Comparison of ENCODE assay signal across 14 mouse cellular contexts in the genomic region with DNA sequence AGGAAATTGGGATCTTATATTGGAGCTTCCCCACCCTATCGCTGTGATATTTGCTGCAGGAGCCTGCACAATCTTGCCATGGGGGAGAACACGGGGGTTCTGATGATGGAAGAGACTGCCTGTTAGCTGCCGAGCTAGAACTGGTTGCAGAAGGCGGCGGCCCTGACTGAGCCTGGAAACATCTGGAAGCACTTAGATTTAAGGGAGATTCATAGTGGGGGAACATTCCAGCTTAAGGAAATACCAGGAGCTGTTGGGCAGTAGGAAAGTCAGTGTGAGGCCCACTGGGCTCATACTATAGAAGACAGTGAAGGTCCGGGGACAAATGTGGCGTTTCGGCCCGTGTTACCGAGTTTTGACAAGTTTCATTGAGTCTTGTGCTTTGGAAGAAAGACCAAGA.
DNase-seq lines count a peak whose midpoint lies in the region; ATAC-seq and TF ChIP-seq lines count a peak whose summit lies in the region.
"Had no signal": no experiment of that assay in that cellular context is flagged by ENCODE, and none has a peak within 500 bp of the region (broad histone marks: within the 10 kb centered on the region; RNA-seq: fewer than 3 reads in every experiment).

No protein-coding gene starts in this region.

- peaks cover 6% of the 10 kb centered on the region for H3K27me3 ChIP-seq in midbrain, embryonic 10.5 days (ENCODE audit: low read depth, poor library complexity, severe bottlenecking)
- no peaks in the 10 kb centered on the region for H3K27me3 ChIP-seq in midbrain, postnatal 0 days (ENCODE audit: insufficient read depth, low read length)
- H3K27me3 ChIP-seq: lung, embryonic 15.5 days had no signal

- no peak for TF ChIP-seq CTCF in midbrain, postnatal 0 days (IDR thresholded peaks at IDR 0.05)

- H3K36me3 ChIP-seq in midbrain, embryonic 10.5 days, result no peaks in the 10 kb centered on the region
- no peaks in the 10 kb centered on the region for H3K36me3 ChIP-seq in midbrain, postnatal 0 days (ENCODE audit: insufficient read depth, low read length)
- H3K36me3 ChIP-seq: lung, embryonic 15.5 days had no signal

- peak; percentile 53 for DNase-seq in embryo, embryonic 10 days (ENCODE audit: low spot score)
- no peak for DNase-seq in embryo, embryonic 9.5 days (ENCODE audit: extremely low spot score)
- no peak for DNase-seq in midbrain, embryonic 10.5 days (ENCODE audit: low spot score)
- no peak for DNase-seq in midbrain, postnatal 0 days (ENCODE audit: low spot score)
- peak; percentile 18 for DNase-seq in gastrocnemius, postnatal 10 days
- peak; percentile 15 for DNase-seq in yolk sac, embryonic 10.5 days (ENCODE audit: low spot score)
- no peak for DNase-seq in left cerebral cortex, postnatal 10 days (ENCODE audit: extremely low spot score in 1 of 2, low spot score in 2 of 2)
- no peak for DNase-seq in left cerebral cortex, adult 8-10 months (ENCODE audit: low spot score in 2 of 2)
- DNase-seq: adrenal gland, postnatal 25 days; forebrain, postnatal 0 days; thymus, postnatal 4 days had no signal

- no peak overlapping the region for H3K9ac ChIP-seq in midbrain, postnatal 0 days (replicated peaks; ENCODE audit: low read length, poor library complexity, severe bottlenecking)
- H3K9ac ChIP-seq: forebrain, postnatal 0 days; lung, embryonic 15.5 days had no signal

- peak overlapping the region; percentile 4; the same call in 1 of the 2 replicates for H3K27ac ChIP-seq in midbrain, embryonic 10.5 days (replicated peaks)
- H3K27ac ChIP-seq in midbrain, postnatal 0 days (ENCODE audit: low read depth, low read length), result no peak overlapping the region
- H3K27ac ChIP-seq: heart, adult 2 months; lung, embryonic 15.5 days had no signal

- 81% methylated on average over 10 of the region's 10 CpGs for WGBS in midbrain, embryonic 10.5 days
- 90% methylated on average over 10 of the region's 10 CpGs for WGBS in midbrain, postnatal 0 days

- H3K9me3 ChIP-seq in midbrain, embryonic 10.5 days (replicated peaks), result no peaks in the 10 kb centered on the region
- no peaks in the 10 kb centered on the region for H3K9me3 ChIP-seq in midbrain, postnatal 0 days (ENCODE audit: low read length)
- H3K9me3 ChIP-seq: lung, embryonic 15.5 days had no signal

- peaks cover 34% of the 10 kb centered on the region for H3K4me1 ChIP-seq in midbrain, embryonic 10.5 days
- peaks cover 7% of the 10 kb centered on the region; the same call in 1 of the 2 replicates for H3K4me1 ChIP-seq in midbrain, postnatal 0 days (ENCODE audit: insufficient read depth, low read length)

- H3K4me3 ChIP-seq in midbrain, embryonic 10.5 days, result no peak overlapping the region
- no peak overlapping the region for H3K4me3 ChIP-seq in midbrain, postnatal 0 days (ENCODE audit: low read depth, low read length)
- H3K4me3 ChIP-seq: heart, adult 2 months; lung, embryonic 15.5 days had no signal

- H3K4me2 ChIP-seq in midbrain, postnatal 0 days (ENCODE audit: low read depth, low read length, poor library complexity, severe bottlenecking), result no peak overlapping the region
- H3K4me2 ChIP-seq: lung, embryonic 15.5 days had no signal

- no peak for ATAC-seq in midbrain, postnatal 0 days (ENCODE audit: low FRiP score)
- ATAC-seq: forebrain, postnatal 0 days; intestine, embryonic 16.5 days had no signal

- intact Hi-C loops in left cerebral cortex, postnatal 10 days (cut with DNase I), result no loop called here

Comparison
In these comparisons a context has a peak if more than half of its experiments do, and no peak if none do; other contexts are left out.
1. DNase-seq: peak in embryo, embryonic 10 days (single experiment), gastrocnemius, postnatal 10 days (single experiment) and yolk sac, embryonic 10.5 days (single experiment); none in embryo, embryonic 9.5 days (single experiment), midbrain, embryonic 10.5 days (single experiment), midbrain, postnatal 0 days (single experiment), left cerebral cortex, postnatal 10 days (0 of 2) and left cerebral cortex, adult 8-10 months (0 of 2).